Mouse (Mus musculus) myocyte (in vitro differentiated cells): ENCODE results near the gene Gm21973. TPM values are rescaled to one million over a fixed set of nuclear protein-coding genes. Genes with fewer than 3 reads are reported as not detected.

Source experiments
- H3K27me3 ChIP-seq: one replicate; pipeline ENCODE4 v1.6.1; 2011; ENCODE audit not compliant: control insufficient read depth, insufficient read depth, insufficient read length
- H3K36me3 ChIP-seq: one replicate; pipeline ENCODE4 v1.6.1; 2011; ENCODE audit not compliant: control insufficient read depth, insufficient read depth
- H3K4me2 ChIP-seq: one replicate; pipeline ENCODE4 v1.6.1; 2011; ENCODE audit warnings: low read depth, control low read depth
- H3K4me3 ChIP-seq: one replicate; pipeline ENCODE4 v1.5.1; 2011; ENCODE audit warnings: mild to moderate bottlenecking, control low read depth, moderate library complexity
- H3K79me2 ChIP-seq: one replicate; pipeline ENCODE4 v1.6.1; 2011; ENCODE audit not compliant: control insufficient read depth, insufficient read depth
- H3ac ChIP-seq: one replicate; pipeline ENCODE4 v1.6.1; 2011; ENCODE audit not compliant: control insufficient read depth, insufficient read length
- CEBPB ChIP-seq: IDR thresholded peaks from 2 replicates; pipeline ENCODE4 v1.6.1; 2011; ENCODE audit warnings: mild to moderate bottlenecking, moderate library complexity; ENCODE audit not compliant: poor library complexity, insufficient read depth, severe bottlenecking
- E2F4 ChIP-seq: IDR thresholded peaks from one replicate; pipeline ENCODE4 v1.6.1; 2011; ENCODE audit warnings: mild to moderate bottlenecking, control low read depth, moderate library complexity; ENCODE audit not compliant: insufficient read depth
- MAX ChIP-seq: IDR thresholded peaks from one replicate; pipeline ENCODE4 v1.6.1; 2011; ENCODE audit warnings: low read depth, mild to moderate bottlenecking, control low read depth
- MYOD1 ChIP-seq, 3 experiments: IDR thresholded peaks; one replicate each; pipeline ENCODE4 v1.6.1; 2011; ENCODE audit warnings: control low read depth in 2 of 3, low read depth in 2 of 3, mild to moderate bottlenecking in 2 of 3, moderate library complexity in 1 of 3; ENCODE audit not compliant: insufficient read length in 2 of 3, control insufficient read depth in 1 of 3
- MYOG ChIP-seq, 3 experiments: IDR thresholded peaks; one replicate each; pipeline ENCODE4 v1.6.1; 2011; ENCODE audit warnings: control low read depth in 2 of 3, low read depth in 2 of 3, mild to moderate bottlenecking in 2 of 3; ENCODE audit not compliant: insufficient read length in 2 of 3, control insufficient read depth in 1 of 3, insufficient read depth in 1 of 3
- POLR2A ChIP-seq: IDR thresholded peaks from one replicate; pipeline ENCODE4 v1.6.1; 2011; ENCODE audit warnings: low read depth, mild to moderate bottlenecking, control low read depth, moderate library complexity; ENCODE audit not compliant: insufficient read length
- POLR2AphosphoS2 ChIP-seq: IDR thresholded peaks from one replicate; pipeline ENCODE4 v1.6.1; 2011; ENCODE audit warnings: low read depth, control low read depth; ENCODE audit not compliant: insufficient read length
- REST ChIP-seq: IDR thresholded peaks from one replicate; pipeline ENCODE4 v1.6.1; 2011; ENCODE audit warnings: mild to moderate bottlenecking, control low read depth, moderate library complexity; ENCODE audit not compliant: insufficient read depth, insufficient read length
- SRF ChIP-seq: IDR thresholded peaks from one replicate; pipeline ENCODE4 v1.6.1; 2011; ENCODE audit warnings: low read depth; ENCODE audit not compliant: control insufficient read depth, insufficient read length
- TCF12 ChIP-seq: IDR thresholded peaks from one replicate; pipeline ENCODE4 v1.6.1; 2011; ENCODE audit warnings: mild to moderate bottlenecking, control low read depth; ENCODE audit not compliant: poor library complexity, insufficient read depth, severe bottlenecking
- TCF3 ChIP-seq: IDR thresholded peaks from one replicate; pipeline ENCODE4 v1.6.1; 2011; ENCODE audit warnings: low read depth, control low read depth; ENCODE audit not compliant: insufficient read length
- USF1 ChIP-seq: IDR thresholded peaks from one replicate; pipeline ENCODE4 v1.6.1; 2011; ENCODE audit warnings: low read depth, mild to moderate bottlenecking, control low read depth, moderate library complexity
- polyA plus RNA-seq: library from polyadenylated mRNA; unstranded; fragments of >200 nt; fragmentation: generic; extraction: Trizol; gene quantifications from one replicate; pipeline ENCODE4 v1.2.1, GENCODE M21; 2012; ENCODE audit warnings: missing spikeins

The Gm21973 gene
- polyA plus RNA-seq, 1 experiment = not detected

DNA sequence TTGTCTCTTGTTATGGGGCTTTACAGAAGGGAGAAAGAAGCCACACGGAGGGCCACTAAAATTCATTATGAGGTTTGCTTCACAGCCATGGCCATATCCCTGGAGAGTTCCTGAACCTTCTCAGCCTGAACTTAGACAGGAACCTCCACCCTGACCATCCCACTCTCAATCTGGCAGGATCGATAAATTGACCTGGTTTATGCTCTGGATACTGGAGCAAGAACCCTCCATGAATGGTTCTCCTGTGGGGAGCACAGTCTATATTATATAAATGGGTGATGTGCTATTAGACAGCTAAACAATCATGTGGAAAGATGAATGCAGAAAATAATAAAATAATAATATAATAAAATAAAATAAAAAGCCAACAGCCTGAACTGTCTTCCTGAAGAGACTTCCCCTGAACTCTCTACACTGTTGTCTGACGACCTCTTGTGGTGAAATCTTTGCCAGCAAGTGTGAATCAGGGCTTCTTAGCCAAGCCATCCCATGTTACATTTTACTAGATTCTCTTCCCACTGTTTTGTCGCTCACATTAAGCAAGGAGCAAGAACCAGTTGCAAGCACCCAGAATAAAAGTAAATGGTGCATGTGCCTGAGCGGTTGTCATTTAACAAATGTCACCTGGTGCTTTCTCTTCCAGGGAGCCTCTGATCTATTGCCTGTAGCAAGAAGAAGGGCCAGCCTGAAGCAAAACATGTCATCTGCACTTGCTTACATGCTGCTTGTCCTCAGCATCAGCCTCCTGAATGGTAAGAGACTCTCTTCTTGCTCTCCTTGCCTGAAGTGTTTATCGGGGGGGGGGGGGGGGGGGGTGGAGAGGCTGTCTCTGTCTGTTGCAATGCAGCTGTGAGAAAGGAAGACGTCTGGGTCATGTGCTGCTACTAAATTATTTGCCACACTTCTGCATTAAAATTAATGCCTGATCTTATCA is 11.4 kb upstream of the Gm21973 start:
- H3K36me3 ChIP-seq = no peaks in the 10 kb centered on the region
- no peak overlapping the region for H3K4me3 ChIP-seq
- no peaks in the 10 kb centered on the region for H3K79me2 ChIP-seq
- no peak for TF ChIP-seq POLR2AphosphoS2
- TF ChIP-seq MAX = no peak
- TF ChIP-seq REST = no peak
- TF ChIP-seq E2F4 = no peak
- no peak for TF ChIP-seq SRF
- TF ChIP-seq TCF3 = no peak
- TF ChIP-seq POLR2A = no peak
- no peak for TF ChIP-seq TCF12
- TF ChIP-seq USF1 = no peak
- TF ChIP-seq MYOG (IDR thresholded peaks at IDR 0.05; ENCODE audit: control insufficient read depth in 1 of 3, insufficient read depth in 1 of 3, insufficient read length in 2 of 3, low read depth in 2 of 3) = no peak
- no peak for TF ChIP-seq MYOD1 (IDR thresholded peaks at IDR 0.05; ENCODE audit: control insufficient read depth in 1 of 3, insufficient read length in 2 of 3, low read depth in 2 of 3)
- no peak for TF ChIP-seq CEBPB
- H3K27me3 ChIP-seq = no peaks in the 10 kb centered on the region
- no peak overlapping the region for H3K4me2 ChIP-seq
- no peak overlapping the region for H3ac ChIP-seq

DNA sequence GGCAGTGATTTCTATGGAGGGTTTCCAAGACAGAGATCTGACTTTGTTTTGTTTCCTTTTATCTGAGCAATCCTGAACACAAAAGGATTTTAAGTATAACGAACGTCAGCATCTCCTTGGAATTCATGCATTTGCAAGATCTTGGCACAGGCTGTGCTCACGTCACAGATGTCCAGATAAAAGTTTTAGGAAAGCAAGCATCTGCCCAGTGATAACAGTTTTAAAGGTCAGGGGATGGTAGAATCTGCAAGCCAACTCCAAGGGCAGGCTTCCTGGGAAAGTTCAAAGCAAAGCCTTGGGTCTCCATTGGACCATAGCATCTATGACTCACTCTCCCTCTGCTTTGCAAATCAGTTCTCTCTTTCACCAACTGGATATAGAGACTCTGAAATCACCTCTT is 5.4 kb downstream of the Gm21973 start:
- Histone ChIP-seq H3K27me3 (no peaks in the 10 kb centered on the region), H3K4me3 (no peak overlapping the region), H3ac (no peak overlapping the region), H3K36me3 (no peaks in the 10 kb centered on the region), H3K79me2 (no peaks in the 10 kb centered on the region), H3K4me2 (no peak overlapping the region)
- no peak for TF ChIP-seq REST

DNA sequence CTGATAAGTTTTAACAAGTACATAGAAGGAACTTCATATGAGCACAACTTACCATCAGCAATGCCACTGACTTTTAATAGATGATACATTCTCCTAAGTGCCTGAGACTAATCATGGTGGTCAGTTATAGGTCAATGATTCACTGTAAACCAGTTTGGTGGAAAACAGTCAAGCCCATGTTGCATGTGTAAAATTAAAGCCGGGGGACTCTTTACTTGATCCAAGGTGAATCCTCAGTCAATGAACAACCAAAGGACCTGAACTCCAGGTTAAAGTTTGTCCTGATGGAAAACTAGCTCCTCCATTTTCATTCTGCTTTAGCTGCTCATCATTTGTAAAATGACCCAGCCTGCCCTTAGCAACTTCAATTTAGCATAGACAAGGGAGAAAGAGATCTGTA is 7.4 kb downstream of the Gm21973 start:
- Histone ChIP-seq H3K79me2 (no peaks in the 10 kb centered on the region), H3K27me3 (no peaks in the 10 kb centered on the region), H3ac (no peak overlapping the region), H3K36me3 (no peaks in the 10 kb centered on the region), H3K4me3 (no peak overlapping the region), H3K4me2 (no peak overlapping the region)
- TF ChIP-seq MYOG (IDR thresholded peaks at IDR 0.05; ENCODE audit: control insufficient read depth in 1 of 3, insufficient read depth in 1 of 3, insufficient read length in 2 of 3, low read depth in 2 of 3) (no peak), USF1 (no peak), REST (no peak), CEBPB (no peak), MAX (no peak), TCF3 (no peak)

DNA sequence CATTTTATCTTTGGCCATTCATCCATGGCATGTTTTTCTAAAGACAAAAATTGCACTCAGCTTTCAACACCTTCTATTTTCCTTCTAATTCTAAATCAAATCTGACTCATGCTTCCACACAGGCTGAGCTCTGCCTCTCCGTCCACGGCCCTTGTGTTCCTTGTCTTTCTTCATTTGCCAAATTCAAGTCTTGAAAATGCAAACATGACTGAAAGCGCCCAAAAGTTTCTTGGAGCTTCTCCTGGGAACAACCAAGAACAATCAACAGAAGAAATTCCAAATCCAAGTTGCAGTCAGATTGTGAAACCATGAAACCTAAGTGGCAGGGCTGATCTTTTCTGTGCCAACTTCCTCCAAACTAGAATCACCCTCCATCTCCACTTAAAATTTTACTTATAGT is 13.4 kb downstream of the Gm21973 start:
- Histone ChIP-seq H3K4me2 (no peak overlapping the region), H3K4me3 (no peak overlapping the region), H3K79me2 (no peaks in the 10 kb centered on the region), H3ac (no peak overlapping the region), H3K27me3 (no peaks in the 10 kb centered on the region), H3K36me3 (no peaks in the 10 kb centered on the region)
- TF ChIP-seq MYOD1 (IDR thresholded peaks at IDR 0.05; ENCODE audit: control insufficient read depth in 1 of 3, insufficient read length in 2 of 3, low read depth in 2 of 3) (no peak), TCF12 (no peak), POLR2A (no peak), USF1 (no peak), MAX (no peak), E2F4 (no peak), SRF (no peak), REST (no peak), CEBPB (no peak), TCF3 (no peak), MYOG (IDR thresholded peaks at IDR 0.05; ENCODE audit: control insufficient read depth in 1 of 3, insufficient read depth in 1 of 3, insufficient read length in 2 of 3, low read depth in 2 of 3) (no peak)

DNA sequence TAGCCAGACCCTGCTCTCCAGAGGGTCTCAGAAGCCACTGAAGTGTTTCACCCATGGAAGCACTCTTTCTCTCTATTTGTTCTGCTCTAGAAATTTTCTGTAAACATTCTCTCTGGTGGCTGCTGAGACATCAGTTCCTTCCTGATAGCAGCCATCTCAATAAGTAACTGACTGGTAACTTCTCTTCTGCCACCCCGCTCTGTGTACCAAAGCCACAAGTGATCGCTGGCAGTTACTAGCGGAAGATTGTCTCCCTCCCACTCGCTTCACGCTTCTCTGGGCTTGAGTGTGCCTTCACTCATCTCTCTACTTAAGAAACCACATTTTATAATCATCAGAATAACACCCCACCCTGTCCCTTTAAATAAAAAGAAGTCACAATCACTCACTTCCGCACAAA is 21.9 kb downstream of the Gm21973 start:
- Histone ChIP-seq H3K27me3 (no peaks in the 10 kb centered on the region), H3K79me2 (no peaks in the 10 kb centered on the region), H3K36me3 (no peaks in the 10 kb centered on the region), H3K4me2 (no peak overlapping the region), H3K4me3 (no peak overlapping the region), H3ac (no peak overlapping the region)
- TF ChIP-seq MAX = no peak
- no peak for TF ChIP-seq USF1
- TF ChIP-seq MYOD1 (IDR thresholded peaks at IDR 0.05; ENCODE audit: control insufficient read depth in 1 of 3, insufficient read length in 2 of 3, low read depth in 2 of 3) = no peak
- no peak for TF ChIP-seq CEBPB
- TF ChIP-seq E2F4 = no peak
- TF ChIP-seq REST = no peak
- no peak for TF ChIP-seq TCF3
- no peak for TF ChIP-seq POLR2A
- no peak for TF ChIP-seq POLR2AphosphoS2
- no peak for TF ChIP-seq TCF12
- no peak for TF ChIP-seq SRF
